28 mouse cellular contexts compared by ENCODE assay signal in genomic region chr10:127837793-127838192, GRCm38 (mm10). TPM values are rescaled to one million over a fixed set of nuclear protein-coding genes. Genes with fewer than 3 reads are reported as not detected.
A peak's percentile ranks its signal among the peaks of the same experiment; 100 is the strongest.
DNase-seq lines count a peak whose midpoint lies in the region; TF ChIP-seq lines count a peak whose summit lies in the region.
"Not testable (repeated sequence)": the region's sequence is repeated elsewhere in the genome, so short reads cannot be mapped to it uniquely, and the experiment has no call there.
"Had no signal": no experiment of that assay in that cellular context is flagged by ENCODE, and none has a peak within 500 bp of the region (broad histone marks: within the 10 kb centered on the region; RNA-seq: fewer than 3 reads in every experiment).

No protein-coding gene starts in this region.

- H3K4me3 ChIP-seq in kidney, adult 2 months (ENCODE audit: insufficient read depth, low read depth, low read length) = not testable (repeated sequence)

- H3K27ac ChIP-seq in kidney, adult 2 months (ENCODE audit: insufficient read depth, low read depth, low read length) = not testable (repeated sequence)

- 64% methylated on average over 5 of the region's 5 CpGs for WGBS in kidney, adult 2 months

- H3K27me3 ChIP-seq in kidney, adult 2 months (replicated peaks; ENCODE audit: control insufficient read depth, insufficient read depth, low read length) = not testable (repeated sequence)

- H3K4me1 ChIP-seq in kidney, adult 2 months (ENCODE audit: control insufficient read depth, insufficient read depth, low read length) = peaks cover 13% of the 10 kb centered on the region

- TF ChIP-seq POLR2A in kidney, adult 2 months (IDR thresholded peaks at IDR 0.05; ENCODE audit: low read depth, low read length) = not testable (repeated sequence)

- H3K36me3 ChIP-seq in kidney, adult 2 months (ENCODE audit: control insufficient read depth, insufficient read depth, low read length) = not testable (repeated sequence)

- peak; percentile 15 to 31 for DNase-seq in adrenal gland, adult 18-20 months (ENCODE audit: low spot score in 2 of 2)
- peak; percentile 29 for DNase-seq in adrenal gland, postnatal 10 days
- DNase-seq in adrenal gland, postnatal 36 days = peak; percentile 56 to 59
- peak; percentile 89 for DNase-seq in kidney, adult 2 months
- peak; percentile 58 to 83 for DNase-seq in kidney, postnatal 25 days
- DNase-seq in lung, adult 18-20 months = peak; percentile 6 to 7
- DNase-seq in yolk sac, embryonic 10.5 days (ENCODE audit: low spot score) = peak; percentile 26

- TF ChIP-seq CTCF in kidney, adult 2 months (conservative IDR thresholded peaks at IDR 0.05; ENCODE audit: insufficient read depth, insufficient read length, low read depth, low read length) = not testable (repeated sequence)

RNA-seq across cellular contexts. Expression of gene Rdh19, which starts 11.9 kb away (rescaled TPM):
- total RNA-seq in adrenal gland, adult 18-20 months (2021) = not detected
- under 1 TPM in 1 of 2 experiments, not detected in 1; 0.24 TPM for total RNA-seq in adrenal gland, postnatal 10 days (2021)
- total RNA-seq in adrenal gland, postnatal 36 days (2021) = under 1 TPM in 1 of 2 experiments, not detected in 1; 0.23 TPM
- 1.6 and 2.0 TPM in 2 replicates for polyA plus RNA-seq in kidney, adult 2 months (2012; rRNA removed)
- total RNA-seq: CH12.LX; gastrocnemius, adult 8-10 months; gastrocnemius, postnatal 25 days; heart, adult 18-20 months; heart, postnatal 10 days; heart, postnatal 36 days had no signal
- polyA plus RNA-seq: brain, embryonic 14.5 days; cortical plate, adult 2 months; embryonic facial prominence, embryonic 10.5 days; embryonic facial prominence, embryonic 13.5 days; erythroblast, embryonic 14.5 days; forebrain, embryonic 12.5 days; forebrain, embryonic 15.5 days; G1E; gonadal fat pad, adult 2 months; heart, embryonic 12.5 days; heart, embryonic 15.5 days; hindbrain, embryonic 10.5 days; hindbrain, embryonic 13.5 days; hindbrain, embryonic 16.5 days; Patski had no signal

RNA-seq across cellular contexts. Expression of gene Rdh16f2, which starts 28.5 kb away (rescaled TPM):
- under 1 TPM in 1 of 2 experiments, not detected in 1; 0.33 TPM for total RNA-seq in adrenal gland, adult 18-20 months (2021)
- 1 to 10 TPM; 1.8 to 2.1 TPM for total RNA-seq in adrenal gland, postnatal 10 days (2021)
- not detected for total RNA-seq in adrenal gland, postnatal 36 days (2021)
- polyA plus RNA-seq in kidney, adult 2 months (2012; rRNA removed) = 391 and 483 TPM in 2 replicates
- total RNA-seq: CH12.LX; gastrocnemius, adult 8-10 months; gastrocnemius, postnatal 25 days; heart, adult 18-20 months; heart, postnatal 10 days; heart, postnatal 36 days had no signal
- polyA plus RNA-seq: brain, embryonic 14.5 days; cortical plate, adult 2 months; embryonic facial prominence, embryonic 10.5 days; embryonic facial prominence, embryonic 13.5 days; erythroblast, embryonic 14.5 days; forebrain, embryonic 12.5 days; forebrain, embryonic 15.5 days; heart, embryonic 12.5 days; heart, embryonic 15.5 days; hindbrain, embryonic 10.5 days; hindbrain, embryonic 13.5 days; hindbrain, embryonic 16.5 days; Patski had no signal

RNA-seq across cellular contexts. Expression of gene Rdh16, which starts 36.8 kb away (rescaled TPM):
- 1 to 10 TPM in 1 of 2 experiments, under 1 TPM in 1; 0.93 to 4.0 TPM for total RNA-seq in adrenal gland, adult 18-20 months (2021)
- 1 to 10 TPM; 1.2 to 3.6 TPM for total RNA-seq in adrenal gland, postnatal 10 days (2021)
- under 1 TPM; 0.43 to 0.53 TPM for total RNA-seq in adrenal gland, postnatal 36 days (2021)
- polyA plus RNA-seq in kidney, adult 2 months (2012; rRNA removed) = 61.2 and 67.5 TPM in 2 replicates
- total RNA-seq: CH12.LX; gastrocnemius, postnatal 25 days; heart, postnatal 10 days; heart, postnatal 36 days had no signal
- polyA plus RNA-seq: brain, embryonic 14.5 days; embryonic facial prominence, embryonic 10.5 days; embryonic facial prominence, embryonic 13.5 days; erythroblast, embryonic 14.5 days; forebrain, embryonic 12.5 days; forebrain, embryonic 15.5 days; G1E; heart, embryonic 12.5 days; heart, embryonic 15.5 days; hindbrain, embryonic 10.5 days; hindbrain, embryonic 13.5 days; hindbrain, embryonic 16.5 days had no signal

RNA-seq across cellular contexts. Expression of gene Rdh7, which starts 50.8 kb away (rescaled TPM):
- total RNA-seq in adrenal gland, adult 18-20 months (2021) = not detected
- 100 to 1,000 TPM in 1 of 2 experiments, 10 to 100 TPM in 1; 45.4 to 112 TPM for total RNA-seq in adrenal gland, postnatal 10 days (2021)
- total RNA-seq in adrenal gland, postnatal 36 days (2021) = under 1 TPM in 1 of 2 experiments, not detected in 1; 0.40 TPM
- 0.20 and 0.31 TPM in 2 replicates for polyA plus RNA-seq in kidney, adult 2 months (2012; rRNA removed)
- total RNA-seq: CH12.LX; G1E; gastrocnemius, postnatal 25 days; heart, adult 18-20 months; heart, postnatal 10 days; heart, postnatal 36 days had no signal
- polyA plus RNA-seq: brain, embryonic 14.5 days; cortical plate, adult 2 months; embryonic facial prominence, embryonic 10.5 days; embryonic facial prominence, embryonic 13.5 days; erythroblast, embryonic 14.5 days; forebrain, embryonic 12.5 days; forebrain, embryonic 15.5 days; G1E; heart, embryonic 12.5 days; heart, embryonic 15.5 days; hindbrain, embryonic 10.5 days; hindbrain, embryonic 13.5 days; hindbrain, embryonic 16.5 days; Patski had no signal

Comparison
In these comparisons a context has a peak if more than half of its experiments do, and no peak if none do; other contexts are left out.
1. DNase-seq: peak in every context shown above with its lines; median percentile 89 in kidney, adult 2 months; 70 in kidney, postnatal 25 days; 58 in adrenal gland, postnatal 36 days; 29 in adrenal gland, postnatal 10 days; 26 in yolk sac, embryonic 10.5 days; 23 in adrenal gland, adult 18-20 months; 6 in lung, adult 18-20 months.